Mouse (Mus musculus) adrenal gland, postnatal 14 days (tissue): ENCODE measurements around the gene Gm20388. TPM values are rescaled to one million over a fixed set of nuclear protein-coding genes. Genes with fewer than 3 reads are reported as not detected.
"Not testable (repeated sequence)": the region's sequence is repeated elsewhere in the genome, so short reads cannot be mapped to it uniquely, and the experiment has no call there.

Experiments used
- DNase-seq: peaks from one replicate; pipeline ENCODE4 v3.0.0; 2021; ENCODE audit warnings: mixed read lengths
- total RNA-seq: library from RNA; stranded (reverse); gene quantifications from 2 replicates; pipeline ENCODE4 v1.2.3, GENCODE M21; 2021

Gene Gm20388
- total RNA-seq, 1 experiment from 2014 or later, result 17.6 TPM

GRCm38 (mm10) chr8:120341124-120341523 is 430.5 kb downstream of the Gm20388 start:
- no peak for DNase-seq

DNA sequence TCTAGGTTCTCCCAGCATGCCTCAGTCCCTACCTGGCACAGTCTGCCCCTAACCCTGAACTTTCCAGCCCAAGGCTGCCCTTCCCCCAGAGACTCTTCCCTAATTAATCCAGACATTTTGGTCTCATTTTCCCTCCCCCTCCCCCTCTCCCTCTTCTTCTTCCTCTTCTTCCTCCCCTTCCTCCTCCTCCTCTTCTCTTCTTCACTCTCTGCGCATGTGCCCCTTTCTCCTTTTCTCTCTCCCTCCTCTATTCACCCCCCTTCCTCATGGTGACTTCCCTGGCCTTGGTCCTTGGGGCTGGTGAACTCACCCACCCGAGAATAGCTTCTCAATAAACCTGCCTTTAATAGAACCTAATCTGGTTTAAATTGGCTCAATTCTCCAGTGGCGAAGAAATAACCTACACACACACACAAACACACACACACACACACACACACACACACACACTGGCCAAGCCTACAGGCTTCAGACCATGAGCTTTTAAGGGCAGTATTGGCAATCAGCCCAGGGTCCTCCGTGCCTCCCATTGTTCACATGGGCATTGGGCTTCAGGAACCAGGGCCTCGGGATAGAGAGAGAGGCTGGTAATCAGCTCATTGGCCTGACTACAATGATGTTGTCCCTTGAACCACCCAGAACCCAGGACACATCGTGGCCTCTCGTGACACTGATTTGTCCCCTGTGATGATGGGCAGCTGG is 432.4 kb downstream of the Gm20388 start:
- DNase-seq, result peak; percentile 49

GRCm38 (mm10) chr8:120343582-120343981 is 432.9 kb downstream of the Gm20388 start:
- no peak for DNase-seq

- no peak for DNase-seq
Observed at GRCm38 (mm10) chr8:120344166-120344565, 433.5 kb downstream of the Gm20388 start.

DNA sequence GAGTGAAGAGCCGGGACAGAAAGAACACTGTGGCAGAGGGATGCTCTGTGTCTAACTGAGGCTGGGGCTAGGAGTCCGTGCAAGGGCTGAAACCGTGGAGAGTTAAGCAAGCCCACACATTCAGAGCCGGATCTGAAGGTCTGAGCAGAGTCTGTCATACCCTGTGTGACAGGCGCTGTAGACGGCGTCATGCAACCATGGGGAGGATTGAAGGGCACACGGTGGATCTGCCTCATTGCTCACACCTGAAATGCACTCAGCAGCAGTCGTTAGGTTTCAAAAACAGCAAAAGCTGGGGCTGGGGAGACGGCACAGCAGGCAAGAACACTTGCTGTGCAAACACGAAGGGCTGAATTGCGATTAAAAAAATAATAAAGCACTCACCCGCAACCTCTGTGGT is 433.9 kb downstream of the Gm20388 start:
- peak; percentile 50 for DNase-seq

- peak; percentile 70 for DNase-seq
Observed at GRCm38 (mm10) chr8:120347734-120348341, 437.2 kb downstream of the Gm20388 start.

DNA sequence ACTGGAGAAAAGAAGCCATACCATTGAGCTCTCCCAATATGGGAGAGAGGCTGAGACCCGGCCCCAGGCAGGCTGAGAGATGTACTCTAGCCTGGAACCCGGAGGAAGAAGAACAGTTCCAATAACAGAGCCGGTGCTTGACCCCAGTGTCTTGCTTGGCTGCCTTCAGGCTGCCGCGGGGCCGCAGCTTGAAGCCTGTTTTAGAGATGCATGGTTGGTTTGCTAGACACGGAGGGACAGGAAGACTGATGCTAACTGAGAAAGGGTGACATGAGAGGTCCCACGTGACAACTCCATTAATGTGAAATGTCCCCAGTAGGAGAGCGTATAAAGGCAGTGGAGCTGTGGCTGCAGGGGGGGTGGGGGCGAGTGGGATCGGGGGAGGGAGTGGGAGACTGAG is 438.3 kb downstream of the Gm20388 start:
- no peak for DNase-seq

DNA sequence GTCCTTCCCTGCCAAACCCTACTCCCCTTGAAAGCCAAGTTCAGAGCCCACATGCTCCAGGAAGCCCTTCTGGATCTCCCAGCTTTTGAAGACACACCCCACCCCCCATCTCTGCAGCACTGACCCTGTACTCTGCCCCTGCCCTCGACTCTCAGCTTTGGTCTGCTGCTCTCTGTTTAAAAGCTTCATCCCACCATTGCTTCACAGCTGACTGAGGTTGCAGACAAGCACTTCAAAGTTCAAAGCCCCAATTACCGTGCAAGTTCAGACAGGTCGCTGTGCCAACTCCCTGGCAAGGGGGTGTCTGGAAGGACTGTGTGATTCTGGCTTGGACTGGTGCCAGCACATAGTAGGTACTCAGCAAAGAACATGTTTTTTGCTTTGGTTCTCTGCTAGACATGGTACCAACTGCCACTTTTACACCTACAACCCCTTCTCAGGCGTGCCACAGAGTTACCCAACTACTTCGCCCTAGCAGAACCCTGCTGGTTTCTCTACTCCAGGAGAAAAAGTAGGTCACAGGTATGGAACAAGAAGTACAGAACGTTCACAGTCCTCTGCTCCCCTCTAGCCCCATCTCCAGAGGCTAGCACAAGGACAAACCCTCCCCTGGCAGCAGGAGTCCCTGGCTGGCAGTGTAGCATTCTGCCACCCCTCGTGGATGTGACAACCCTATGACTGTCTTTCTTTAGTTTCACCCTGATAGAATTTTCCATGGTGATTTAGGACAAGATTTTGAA is 440.9 kb downstream of the Gm20388 start:
- DNase-seq, result peak; percentile 68

GRCm38 (mm10) chr8:120352096-120352495 is 441.5 kb downstream of the Gm20388 start:
- DNase-seq, result no peak

DNA sequence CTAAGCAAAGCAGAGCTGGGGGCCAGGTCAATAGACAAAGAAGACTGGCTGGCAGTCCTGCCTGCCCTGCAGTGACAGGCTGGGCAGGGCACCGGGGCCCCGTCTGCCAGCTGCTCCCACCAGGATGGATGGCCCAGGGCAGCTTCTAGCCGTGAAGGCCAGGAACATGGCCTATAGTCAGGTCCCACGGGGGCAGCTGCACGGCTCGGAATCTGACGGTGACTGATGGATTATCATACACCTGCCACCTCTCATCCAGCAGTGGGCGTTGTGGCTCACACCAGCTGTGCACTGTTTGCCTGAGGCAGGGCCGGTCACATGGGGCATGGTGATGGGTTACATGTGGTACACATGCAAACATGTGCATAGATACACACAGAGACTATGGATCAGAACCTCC is 445.4 kb downstream of the Gm20388 start:
- DNase-seq, result no peak

DNA sequence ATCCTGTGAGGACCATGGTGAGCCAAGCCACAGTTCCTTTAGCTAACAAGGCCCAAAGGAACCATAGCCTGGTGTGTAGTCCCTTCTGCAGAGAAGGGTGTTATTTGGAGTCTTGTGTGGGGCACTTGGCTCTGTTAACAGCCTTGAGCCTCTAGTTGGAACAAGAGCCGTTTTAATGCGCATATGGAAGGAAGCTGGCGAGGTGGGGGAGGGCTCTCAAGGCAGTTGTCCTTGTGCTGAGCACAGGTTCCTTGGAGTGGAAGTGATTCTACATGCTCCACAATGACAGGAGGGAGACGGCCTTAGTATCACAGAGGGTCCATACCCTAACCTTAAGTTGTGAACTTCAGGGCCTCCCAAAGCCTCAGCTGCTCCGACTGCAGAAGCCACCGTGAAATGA is 446.9 kb downstream of the Gm20388 start:
- no peak for DNase-seq

DNA sequence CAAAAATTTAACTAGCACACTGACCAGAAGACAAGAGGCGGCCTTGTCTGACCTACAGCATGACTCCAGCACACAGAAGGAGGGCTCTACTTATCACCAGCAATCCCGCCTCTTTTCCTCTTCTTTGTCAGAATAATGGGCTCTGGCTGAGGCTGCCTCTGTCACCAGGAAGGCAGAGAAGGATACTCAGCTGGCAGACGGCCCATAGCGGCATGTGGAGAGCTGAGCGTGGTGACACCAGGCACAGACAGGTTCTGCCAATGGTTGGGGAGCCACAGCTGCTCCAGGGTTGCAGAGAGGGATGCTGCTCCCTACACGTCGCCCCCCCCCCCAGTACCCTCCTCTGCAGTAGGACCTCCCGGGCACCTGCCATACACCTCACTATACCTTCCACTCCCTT is 450.7 kb downstream of the Gm20388 start:
- DNase-seq, result peak; percentile 79

GRCm38 (mm10) chr8:120363552-120364071 is 453.0 kb downstream of the Gm20388 start:
- DNase-seq, result peak; percentile 83

GRCm38 (mm10) chr8:120364093-120364725 is 453.6 kb downstream of the Gm20388 start:
- peak; percentile 77 for DNase-seq

GRCm38 (mm10) chr8:120366840-120367239 is 456.2 kb downstream of the Gm20388 start:
- DNase-seq, result no peak

- not testable (repeated sequence) for DNase-seq
Observed at GRCm38 (mm10) chr8:120368191-120368590, 457.6 kb downstream of the Gm20388 start.

DNA sequence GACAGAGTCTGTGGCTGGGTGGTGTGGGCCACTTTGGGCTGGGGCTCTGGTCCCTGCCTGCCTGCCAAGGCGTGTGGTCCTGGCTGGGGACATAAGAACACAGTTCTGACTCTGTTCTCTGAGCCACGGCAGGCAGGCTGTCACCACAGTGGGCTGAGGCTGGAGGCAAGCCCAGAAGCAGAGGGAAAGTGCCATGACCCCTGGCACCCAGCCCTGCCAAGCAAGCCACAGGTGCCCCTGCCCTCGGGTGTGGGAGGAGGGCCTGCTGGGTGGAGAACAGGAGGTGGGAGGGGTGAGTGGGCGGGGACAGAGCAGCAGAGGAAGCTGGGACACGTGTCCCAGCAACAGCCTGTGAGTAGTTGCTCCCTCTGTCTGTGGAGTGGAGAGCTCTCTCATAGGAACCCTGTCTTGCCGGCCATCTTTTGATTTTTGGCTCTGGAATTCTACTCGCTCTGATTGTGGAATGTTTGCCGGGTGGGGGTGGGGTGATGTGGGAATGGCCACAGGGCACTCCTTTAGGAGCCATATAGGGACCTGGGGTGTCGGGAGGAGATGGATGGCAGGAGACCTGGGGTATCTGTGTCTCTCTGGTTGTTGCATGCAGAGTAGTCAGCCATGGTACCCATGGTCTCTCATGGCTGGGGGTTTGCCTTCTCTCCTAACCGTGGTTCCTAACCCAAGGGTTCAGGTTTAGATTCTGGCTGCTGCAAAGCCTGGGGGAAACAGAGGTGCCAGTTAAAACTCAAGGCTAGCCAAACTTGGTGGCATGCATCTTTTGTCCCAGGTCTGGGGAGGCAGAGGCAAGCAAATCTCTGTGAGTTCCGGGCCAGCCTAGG is 458.4 kb downstream of the Gm20388 start:
- DNase-seq, result peak; percentile 95

DNA sequence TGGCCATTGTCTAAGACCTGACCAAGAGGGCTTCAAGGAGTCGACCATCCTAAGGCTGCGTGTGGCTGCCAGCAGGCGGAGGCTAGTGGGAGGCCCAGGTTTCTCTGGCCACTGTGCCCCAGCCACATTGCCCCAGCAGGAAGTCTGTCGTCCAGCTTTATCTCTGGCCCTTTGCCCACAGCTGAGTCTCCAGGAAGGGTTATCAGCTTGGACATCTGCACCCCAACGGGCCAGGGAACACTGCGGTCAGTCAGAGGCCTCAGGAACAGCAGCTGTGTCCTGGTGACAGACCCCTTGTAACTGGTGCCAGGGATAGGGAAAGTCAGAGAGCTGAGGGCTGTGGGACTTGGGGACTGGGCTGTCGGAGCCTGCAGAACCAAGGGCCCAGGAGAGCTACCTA is 459.3 kb downstream of the Gm20388 start:
- DNase-seq, result peak; percentile 78

- no peak for DNase-seq
Observed at GRCm38 (mm10) chr8:120370461-120370860, 459.8 kb downstream of the Gm20388 start.

DNA sequence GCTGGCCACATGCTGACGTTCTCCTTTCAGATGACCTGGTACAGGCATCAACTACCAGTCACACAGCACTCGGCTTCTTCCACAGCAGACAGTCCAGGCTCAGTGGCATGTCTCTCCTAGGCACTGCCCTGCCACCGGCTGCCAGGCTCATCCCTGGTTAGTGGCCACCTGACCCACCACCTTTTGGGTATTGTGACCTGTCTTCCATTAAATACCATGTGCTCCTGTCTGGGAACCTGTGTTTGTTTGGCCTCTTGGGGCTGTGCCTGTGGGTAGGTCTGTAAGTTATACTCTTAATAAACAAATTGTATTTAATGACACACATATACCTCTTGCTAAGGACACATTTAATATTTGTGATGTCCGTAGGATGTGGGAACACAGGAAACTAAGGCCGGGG is 460.5 kb downstream of the Gm20388 start:
- no peak for DNase-seq

DNA sequence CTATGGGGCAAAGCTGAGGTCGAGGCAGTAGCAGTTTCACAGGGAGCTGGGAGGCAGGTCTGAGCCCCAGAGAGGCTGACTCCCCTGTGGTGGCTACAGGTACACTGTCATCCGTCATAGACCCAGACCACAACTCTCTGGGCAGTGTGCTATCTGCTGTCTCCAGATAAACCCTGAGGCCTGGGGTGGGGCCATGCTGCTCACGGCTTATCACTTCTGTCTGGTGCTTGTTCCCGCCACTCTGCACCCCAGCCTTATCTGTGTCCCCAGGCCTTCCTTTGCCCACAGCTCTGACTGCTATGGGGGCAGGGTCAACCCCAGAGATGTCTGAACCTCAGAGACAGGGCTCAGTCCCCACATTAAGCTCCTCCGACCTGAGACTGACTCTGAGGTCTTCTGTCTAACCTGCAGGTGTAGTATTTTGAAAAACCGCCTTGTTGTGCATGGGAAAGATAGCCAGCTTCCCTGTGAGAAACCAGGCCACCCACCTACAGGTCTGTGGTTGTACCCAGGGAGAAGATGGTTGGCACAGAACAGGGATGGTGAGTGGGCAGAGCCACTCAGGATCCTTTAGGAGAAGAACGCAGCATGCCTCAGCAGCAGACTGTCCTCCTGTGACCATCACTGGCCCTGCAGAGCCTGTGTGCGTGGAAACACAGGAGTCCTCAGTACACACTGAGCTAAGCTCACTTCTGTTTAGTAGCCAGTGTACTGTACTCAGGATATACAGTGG is 461.2 kb downstream of the Gm20388 start:
- no peak for DNase-seq
